ENCODE assay signal across 13 mouse cellular contexts in genomic region chr4:132022639-132023038, GRCm38 (mm10). TPM values are rescaled to one million over a fixed set of nuclear protein-coding genes. Genes with fewer than 3 reads are reported as not detected.
DNase-seq lines count a peak whose midpoint lies in the region; ATAC-seq and TF ChIP-seq lines count a peak whose summit lies in the region.
"Had no signal": no experiment of that assay in that cellular context is flagged by ENCODE, and none has a peak within 500 bp of the region (broad histone marks: within the 10 kb centered on the region; RNA-seq: fewer than 3 reads in every experiment).

No protein-coding gene starts in this region.

- no peak overlapping the region for H3K4me3 ChIP-seq in heart, adult 2 months
- no peak overlapping the region for H3K4me3 ChIP-seq in liver, postnatal 0 days (ENCODE audit: low read depth, low read length)
- no peak overlapping the region for H3K4me3 ChIP-seq in hindbrain, embryonic 13.5 days
- H3K4me3 ChIP-seq: heart, embryonic 13.5 days; limb, embryonic 15.5 days; midbrain, embryonic 12.5 days had no signal

- H3K9ac ChIP-seq in heart, adult 2 months (ENCODE audit: low read depth, low read length): no peak overlapping the region
- H3K9ac ChIP-seq in liver, postnatal 0 days (replicated peaks): no peak overlapping the region
- no peak overlapping the region for H3K9ac ChIP-seq in hindbrain, embryonic 13.5 days
- H3K9ac ChIP-seq: heart, embryonic 13.5 days; limb, embryonic 15.5 days; midbrain, embryonic 12.5 days had no signal

- no peaks in the 10 kb centered on the region for H3K9me3 ChIP-seq in liver, postnatal 0 days (ENCODE audit: low read length)
- H3K9me3 ChIP-seq in hindbrain, embryonic 13.5 days: no peaks in the 10 kb centered on the region
- H3K9me3 ChIP-seq: limb, embryonic 15.5 days; midbrain, embryonic 12.5 days had no signal

- WGBS in heart, adult 2 months: 94% methylated on average over 4 of the region's 4 CpGs
- 91% methylated on average over 4 of the region's 4 CpGs for WGBS in liver, postnatal 0 days (ENCODE audit: insufficient replicate concordance)
- WGBS in hindbrain, embryonic 13.5 days: 97% methylated on average over 4 of the region's 4 CpGs

- H3K4me1 ChIP-seq in heart, adult 2 months (ENCODE audit: control insufficient read depth, insufficient read depth, low read length): peaks cover 6% of the 10 kb centered on the region
- peaks cover 12% of the 10 kb centered on the region for H3K4me1 ChIP-seq in liver, postnatal 0 days (ENCODE audit: insufficient read depth)
- H3K4me1 ChIP-seq in hindbrain, embryonic 13.5 days (replicated peaks): peaks cover 33% of the 10 kb centered on the region

- H3K27me3 ChIP-seq in heart, adult 2 months (ENCODE audit: control insufficient read depth, insufficient read depth, low read length): no peaks in the 10 kb centered on the region
- no peaks in the 10 kb centered on the region for H3K27me3 ChIP-seq in liver, postnatal 0 days (ENCODE audit: insufficient read depth, low read length)
- no peaks in the 10 kb centered on the region for H3K27me3 ChIP-seq in hindbrain, embryonic 13.5 days
- H3K27me3 ChIP-seq: heart, embryonic 13.5 days; limb, embryonic 15.5 days; midbrain, embryonic 12.5 days had no signal

- DNase-seq in heart, adult 2 months: no peak
- DNase-seq in heart, adult 18-20 months: no peak
- peak; percentile 33 for DNase-seq in spleen, adult 12 weeks (ENCODE audit: low spot score)
- no peak for DNase-seq in spleen, adult 18-20 months
- DNase-seq in R1 (ENCODE audit: low read depth, low spot score): peak; percentile 70
- DNase-seq in liver, postnatal 0 days: no peak
- no peak for DNase-seq in layer of hippocampus, adult 9-10 months (ENCODE audit: low spot score)
- DNase-seq: adrenal gland, postnatal 25 days had no signal

- peak; percentile 61 for TF ChIP-seq CTCF in heart, adult 2 months (IDR thresholded peaks at IDR 0.05)
- peak; percentile 59 for TF ChIP-seq CTCF in liver, postnatal 0 days (IDR thresholded peaks at IDR 0.05; ENCODE audit: low read depth)

- H3K4me2 ChIP-seq in liver, postnatal 0 days (ENCODE audit: low read depth, low read length): no peak overlapping the region
- no peak overlapping the region for H3K4me2 ChIP-seq in hindbrain, embryonic 13.5 days
- H3K4me2 ChIP-seq: heart, embryonic 13.5 days; limb, embryonic 15.5 days; midbrain, embryonic 12.5 days had no signal

- TF ChIP-seq POLR2A in heart, adult 2 months (IDR thresholded peaks at IDR 0.05; ENCODE audit: insufficient read depth, low read depth, low read length): no peak

- no peak for TF ChIP-seq EP300 in heart, adult 2 months (IDR thresholded peaks at IDR 0.05; ENCODE audit: insufficient read depth, low read depth, low read length)
- no peak for TF ChIP-seq EP300 in liver, postnatal 0 days (IDR thresholded peaks at IDR 0.05; ENCODE audit: low read depth)

- intact Hi-C loops in heart, adult 2 months (cut with DNase I): loop anchor here (5.0 kb wide), 1 partner anchor 45 kb away; no protein-coding TSS in a partner anchor

- peaks cover 10% of the 10 kb centered on the region for H3K36me3 ChIP-seq in heart, adult 2 months (ENCODE audit: control insufficient read depth, insufficient read depth, low read length)
- peaks cover 4% of the 10 kb centered on the region; the same call in 1 of the 2 replicates for H3K36me3 ChIP-seq in liver, postnatal 0 days (replicated peaks; ENCODE audit: insufficient read depth, low read length)
- no peaks in the 10 kb centered on the region for H3K36me3 ChIP-seq in hindbrain, embryonic 13.5 days
- H3K36me3 ChIP-seq: limb, embryonic 15.5 days; midbrain, embryonic 12.5 days had no signal

- no peak overlapping the region for H3K27ac ChIP-seq in heart, adult 2 months
- no peak overlapping the region for H3K27ac ChIP-seq in liver, postnatal 0 days (ENCODE audit: low read depth)
- no peak overlapping the region for H3K27ac ChIP-seq in hindbrain, embryonic 13.5 days
- H3K27ac ChIP-seq: heart, embryonic 13.5 days; limb, embryonic 15.5 days; midbrain, embryonic 12.5 days had no signal

- no peak for ATAC-seq in liver, postnatal 0 days
- ATAC-seq in hindbrain, embryonic 13.5 days (ENCODE audit: low FRiP score): no peak
- ATAC-seq: inflammation-experienced regulatory T-cells, adult 6 months had no signal

- H3K79me2 ChIP-seq in heart, adult 2 months (replicated peaks; ENCODE audit: control insufficient read depth, insufficient read depth, low read length): peaks cover 2% of the 10 kb centered on the region; the same call in 1 of the 2 replicates

RNA-seq across cellular contexts. Expression of gene Gm10300, which starts 51.9 kb away (rescaled TPM):
- total RNA-seq in heart, adult 2 months (2021): under 1 TPM; 0.11 to 0.13 TPM
- 0.08 and 0.12 TPM in 2 replicates for polyA plus RNA-seq in heart, adult 2 months (2012; rRNA removed)
- total RNA-seq in heart, adult 18-20 months (2021): under 1 TPM in 1 of 2 experiments, not detected in 1; 0.13 TPM
- polyA plus RNA-seq in liver, postnatal 0 days (2015; fragmentation: Nextera tagmentation; extraction: Ambion mirVana): 0.18 and 0.28 TPM in 2 replicates
- not detected in 2 replicates for polyA plus RNA-seq in hindbrain, embryonic 13.5 days (2015; fragmentation: Nextera tagmentation; extraction: Ambion mirVana)
- polyA plus RNA-seq: inflammation-experienced regulatory T-cells, adult 6 months had no signal

RNA-seq across cellular contexts. Expression of gene Epb41, which starts 52.5 kb away (rescaled TPM):
- 100 to 1,000 TPM; 128 to 256 TPM for total RNA-seq in heart, adult 2 months (2021)
- 58.7 and 62.5 TPM in 2 replicates for polyA plus RNA-seq in heart, adult 2 months (2012; rRNA removed)
- 100 to 1,000 TPM; 110 to 142 TPM for total RNA-seq in heart, adult 18-20 months (2021)
- polyA plus RNA-seq in liver, postnatal 0 days (2015; fragmentation: Nextera tagmentation; extraction: Ambion mirVana): 65.7 and 75.1 TPM in 2 replicates
- polyA plus RNA-seq in hindbrain, embryonic 13.5 days (2015; fragmentation: Nextera tagmentation; extraction: Ambion mirVana): 94.7 and 95.1 TPM in 2 replicates

Comparison
In these comparisons a context has a peak if more than half of its experiments do, and no peak if none do; other contexts are left out.
1. DNase-seq: peak in spleen, adult 12 weeks (single experiment) and R1 (single experiment); none in heart, adult 2 months (0 of 2), heart, adult 18-20 months (0 of 2), spleen, adult 18-20 months (0 of 2), liver, postnatal 0 days (single experiment) and layer of hippocampus, adult 9-10 months (single experiment).